ENCODE assay signal across 7 mouse cellular contexts in genomic region chr2:32175051-32175466, GRCm38 (mm10). TPM values are rescaled to one million over a fixed set of nuclear protein-coding genes. Genes with fewer than 3 reads are reported as not detected.
DNase-seq lines count a peak whose midpoint lies in the region; ATAC-seq and TF ChIP-seq lines count a peak whose summit lies in the region.

No protein-coding gene starts in this region.

- peak overlapping the region; percentile 10 for H3K4me3 ChIP-seq in ES-Bruce4 (ENCODE audit: low read depth, low read length)
- no peak overlapping the region for H3K4me3 ChIP-seq in forebrain, embryonic 12.5 days (replicated peaks)
- no peak overlapping the region for H3K4me3 ChIP-seq in intestine, postnatal 0 days (ENCODE audit: low read depth, low read length)
- no peak overlapping the region for H3K4me3 ChIP-seq in liver, embryonic 14.5 days (ENCODE audit: insufficient read depth in 1 of 2, low read depth in 2 of 2, low read length in 2 of 2)

- H3K36me3 ChIP-seq in ES-Bruce4 (ENCODE audit: control insufficient read depth, insufficient read depth, low read length, poor library complexity, severe bottlenecking), result no peaks in the 10 kb centered on the region
- no peaks in the 10 kb centered on the region for H3K36me3 ChIP-seq in forebrain, embryonic 12.5 days (replicated peaks)
- H3K36me3 ChIP-seq in intestine, postnatal 0 days (ENCODE audit: control insufficient read depth, insufficient read depth), result no peaks in the 10 kb centered on the region
- no peaks in the 10 kb centered on the region for H3K36me3 ChIP-seq in liver, embryonic 14.5 days (replicated peaks; ENCODE audit: control insufficient read depth, insufficient read depth, low read depth)

- peak overlapping the region; percentile 48 for H3K9ac ChIP-seq in ES-Bruce4 (ENCODE audit: low read depth, poor library complexity, severe bottlenecking)
- H3K9ac ChIP-seq in forebrain, embryonic 12.5 days, result peak overlapping the region; percentile 43; the same call in 1 of the 2 replicates
- H3K9ac ChIP-seq in intestine, postnatal 0 days (ENCODE audit: low read depth, low read length), result no peak overlapping the region
- H3K9ac ChIP-seq in liver, embryonic 14.5 days (replicated peaks), result no peak overlapping the region

- POLR2A ChIA-PET in Patski (lab: Charles Lee), result interaction anchor here (1.1 to 2.1 kb wide), 2 partner anchors 9 to 10 kb away, joined by 3 to 5 read pairs; no protein-coding TSS in a partner anchor

- H3K4me2 ChIP-seq in forebrain, embryonic 12.5 days, result peak overlapping the region; percentile 42
- H3K4me2 ChIP-seq in intestine, postnatal 0 days (replicated peaks; ENCODE audit: low read depth), result peak overlapping the region; percentile 37
- H3K4me2 ChIP-seq in liver, embryonic 14.5 days (ENCODE audit: low read depth), result no peak overlapping the region

- H3K9me3 ChIP-seq in ES-Bruce4 (replicated peaks; ENCODE audit: control insufficient read depth, insufficient read depth, low read length, poor library complexity, severe bottlenecking), result no peaks in the 10 kb centered on the region
- no peaks in the 10 kb centered on the region for H3K9me3 ChIP-seq in forebrain, embryonic 12.5 days
- no peaks in the 10 kb centered on the region for H3K9me3 ChIP-seq in intestine, postnatal 0 days (ENCODE audit: control insufficient read depth)
- H3K9me3 ChIP-seq in liver, embryonic 14.5 days (ENCODE audit: control insufficient read depth, low read length), result no peaks in the 10 kb centered on the region

- DNase-seq in Patski (ENCODE audit: low read depth, low spot score), result no peak
- DNase-seq in liver, embryonic 14.5 days (ENCODE audit: low read depth in 3 of 3, low spot score in 3 of 3), result no peak
- peak; percentile 22 for DNase-seq in right cerebral cortex, postnatal 4 days
- no peak for DNase-seq in gastrocnemius, postnatal 25 days

- TF ChIP-seq CTCF in ES-Bruce4 (IDR thresholded peaks at IDR 0.05; ENCODE audit: low read depth, low read length), result no peak
- TF ChIP-seq CTCF in Patski (IDR thresholded peaks at IDR 0.05), result no peak
- no peak for TF ChIP-seq CTCF in intestine, postnatal 0 days (IDR thresholded peaks at IDR 0.05; ENCODE audit: low read depth)
- no peak for TF ChIP-seq CTCF in liver, embryonic 14.5 days (IDR thresholded peaks at IDR 0.05; ENCODE audit: low read depth)

- peak overlapping the region; percentile 87 for H3K27ac ChIP-seq in ES-Bruce4 (ENCODE audit: insufficient read depth, low read length)
- peak overlapping the region; percentile 92 for H3K27ac ChIP-seq in forebrain, embryonic 12.5 days
- peak overlapping the region; percentile 64 for H3K27ac ChIP-seq in intestine, postnatal 0 days (ENCODE audit: low read depth, low read length)
- H3K27ac ChIP-seq in liver, embryonic 14.5 days, result no peak overlapping the region

- peak; percentile 66 for ATAC-seq in Patski
- peak; percentile 54 for ATAC-seq in forebrain, embryonic 12.5 days (ENCODE audit: low FRiP score)
- peak; percentile 26; the same call in 1 of the 2 replicates for ATAC-seq in intestine, postnatal 0 days
- ATAC-seq in liver, embryonic 14.5 days (ENCODE audit: insufficient read depth), result 0 out of 2 replicates have a peak, but pooled peaks have one; percentile 21

- H3K4me1 ChIP-seq in ES-Bruce4 (ENCODE audit: control insufficient read depth, insufficient read depth, low read length), result peaks cover 15% of the 10 kb centered on the region
- H3K4me1 ChIP-seq in forebrain, embryonic 12.5 days, result peaks cover 72% of the 10 kb centered on the region
- peaks cover 17% of the 10 kb centered on the region for H3K4me1 ChIP-seq in intestine, postnatal 0 days (replicated peaks; ENCODE audit: control insufficient read depth, insufficient read depth, low read length)
- H3K4me1 ChIP-seq in liver, embryonic 14.5 days (replicated peaks; ENCODE audit: control insufficient read depth in 2 of 2, insufficient read depth in 2 of 2, low read length in 1 of 2), result peaks cover 0 to 5% of the 10 kb centered on the region in 2 experiments; a peak in 1 of 4 replicates

- no peak; the same call in 1 of the 2 replicates for TF ChIP-seq EP300 in ES-Bruce4 (IDR thresholded peaks at IDR 0.05; ENCODE audit: insufficient read depth, low read depth, low read length)
- TF ChIP-seq EP300 in liver, embryonic 14.5 days (IDR thresholded peaks at IDR 0.05; ENCODE audit: low read depth), result no peak

- CTCF ChIA-PET in Patski (lab: Charles Lee), result no interaction called here

- H3K27me3 ChIP-seq in ES-Bruce4 (ENCODE audit: control insufficient read depth, insufficient read depth, low read length, poor library complexity, severe bottlenecking) (no peaks in the 10 kb centered on the region), Patski (no peaks in the 10 kb centered on the region)
- no peaks in the 10 kb centered on the region for H3K27me3 ChIP-seq in forebrain, embryonic 12.5 days
- no peaks in the 10 kb centered on the region for H3K27me3 ChIP-seq in intestine, postnatal 0 days (replicated peaks; ENCODE audit: control insufficient read depth, insufficient read depth, low read length)
- no peaks in the 10 kb centered on the region for H3K27me3 ChIP-seq in liver, embryonic 14.5 days (ENCODE audit: control insufficient read depth, insufficient read depth, low read length)

- WGBS in forebrain, embryonic 12.5 days, result 42% methylated on average over 7 of the region's 7 CpGs
- 43% methylated on average over 7 of the region's 7 CpGs for WGBS in intestine, postnatal 0 days
- WGBS in liver, embryonic 14.5 days (ENCODE audit: insufficient replicate concordance), result 52% methylated on average over 7 of the region's 7 CpGs

- TF ChIP-seq POLR2A in ES-Bruce4 (IDR thresholded peaks at IDR 0.05; ENCODE audit: insufficient read depth, low read length), result no peak

- in situ Hi-C loops in Patski (cut with MboI; ENCODE audit: low pct_unique_long_range_greater_than_20kb), result no loop called here

RNA-seq across cellular contexts. Expression of gene Prrc2b, which starts 24.2 kb away (rescaled TPM):
- polyA plus RNA-seq in ES-Bruce4 (2011; ENCODE audit: insufficient read depth, insufficient read length, low read depth, missing spikeins), result 106 and 112 TPM in 2 replicates
- 81.9 TPM for polyA plus RNA-seq in Patski (2021)
- polyA plus RNA-seq in forebrain, embryonic 12.5 days (2016; fragmentation: Nextera tagmentation; extraction: Ambion mirVana), result 96.9 and 110 TPM in 2 replicates
- polyA plus RNA-seq in intestine, postnatal 0 days (2015; fragmentation: Nextera tagmentation; extraction: Ambion mirVana), result 17.7 and 18.9 TPM in 2 replicates
- polyA plus RNA-seq in liver, embryonic 14.5 days (2012; rRNA removed), result 6.7 and 7.6 TPM in 2 replicates
- polyA plus RNA-seq in liver, embryonic 14.5 days (2014; fragmentation: Nextera tagmentation; extraction: Ambion mirVana), result 6.2 and 10.6 TPM in 2 replicates
- 10 to 100 TPM; 67.0 to 69.6 TPM for total RNA-seq in gastrocnemius, postnatal 25 days (2021)

Comparison
In these comparisons a context has a peak if more than half of its experiments do, and no peak if none do; other contexts are left out.
1. H3K9ac ChIP-seq: peak in ES-Bruce4 (single experiment) and forebrain, embryonic 12.5 days (single experiment); none in intestine, postnatal 0 days (single experiment) and liver, embryonic 14.5 days (single experiment).
2. Peak in every context shown above with its lines, with median percentiles within 50 percentile points of each other: ATAC-seq.